Mouse (Mus musculus): Measurements from ENCODE around the gene Apol7e.
"Not testable (repeated sequence)": the region's sequence is repeated elsewhere in the genome, so short reads cannot be mapped to it uniquely, and the experiment has no call there.

DNA sequence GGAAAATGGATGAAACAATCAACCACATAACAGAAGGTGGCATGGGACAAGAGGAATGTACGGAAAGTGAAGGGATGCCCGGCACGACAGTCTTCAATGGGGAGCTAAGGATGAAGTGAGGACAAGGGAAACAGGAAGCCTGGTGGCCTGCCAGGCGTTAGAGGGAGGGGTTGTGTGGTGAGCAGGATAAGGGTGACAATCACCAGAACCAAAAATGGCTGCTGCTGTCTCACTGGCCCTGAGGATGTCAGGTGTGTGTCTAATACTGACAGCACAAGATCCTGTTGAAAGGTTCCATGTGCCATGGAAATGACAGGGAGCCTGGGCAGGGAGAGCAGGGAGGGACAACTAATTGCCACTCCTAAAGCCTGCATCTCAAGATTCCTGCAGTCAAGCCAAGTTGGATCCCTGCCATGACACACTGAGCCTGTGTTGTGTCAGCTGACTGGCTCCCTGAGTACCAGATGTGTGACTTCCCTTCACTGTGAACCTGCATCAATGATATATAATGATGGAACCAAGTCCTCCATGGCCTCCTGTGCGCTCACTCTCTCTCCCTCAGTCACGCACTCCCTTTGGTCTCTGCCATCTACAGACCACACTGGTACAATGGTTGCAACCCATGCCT, 26.9 kb downstream of the Apol7e start:
- TF ChIP-seq POLR2A (IDR thresholded peaks at IDR 0.05; ENCODE audit: control insufficient read depth, extremely low read depth, insufficient read depth, low read length, poor library complexity); CTCF (IDR thresholded peaks at IDR 0.05; ENCODE audit: borderline replicate concordance, control insufficient read depth, extremely low read depth, insufficient read depth, low read length, poor library complexity): not testable (repeated sequence)
